ENCODE assay signal across 12 mouse cellular contexts in genomic region chr1:170223276-170223675, GRCm38 (mm10). TPM values are rescaled to one million over a fixed set of nuclear protein-coding genes. Genes with fewer than 3 reads are reported as not detected.
"Had no signal": no experiment of that assay in that cellular context is flagged by ENCODE, and none has a peak within 500 bp of the region (broad histone marks: within the 10 kb centered on the region; RNA-seq: fewer than 3 reads in every experiment).

No protein-coding gene starts in this region.

- DNase-seq: liver, postnatal 0 days; lung, adult 2 months; lung, postnatal 14 days; lung, postnatal 36 days; right cerebral cortex, postnatal 14 days; thymus, adult 18-20 months; thymus, postnatal 14 days; thymus, postnatal 36 days had no signal

RNA-seq across cellular contexts. Expression of gene Sh2d1b2, which starts 9.3 kb away (rescaled TPM):
- total RNA-seq: megakaryocyte progenitor cell, adult 5-6 weeks; monocyte, adult 5-6 weeks; neutrophil, adult 5-6 weeks had no signal

RNA-seq across cellular contexts. Expression of gene Sh2d1b1, which starts 53.8 kb away (rescaled TPM):
- total RNA-seq: midbrain, postnatal 0 days had no signal
